8 mouse cellular contexts compared by ENCODE assay signal in the genomic region with DNA sequence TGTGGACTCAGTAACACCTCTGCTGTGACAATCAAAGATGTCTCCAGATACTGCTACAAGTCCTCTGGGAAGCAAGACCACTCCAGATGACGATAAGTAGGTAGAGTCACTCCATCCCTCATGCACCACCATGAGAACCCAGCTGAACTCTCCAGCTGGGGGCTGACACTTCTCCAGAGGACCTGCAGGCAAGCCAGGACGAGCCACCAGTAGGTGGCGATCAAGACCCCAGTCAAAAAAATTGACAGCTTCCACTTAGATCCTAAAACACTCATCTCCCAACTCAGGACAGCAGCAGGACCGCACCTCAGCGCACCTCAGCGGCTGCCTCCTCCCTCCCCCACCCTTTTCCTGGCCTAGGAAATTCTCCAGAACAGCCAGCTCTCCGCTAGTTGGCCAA. TPM values are rescaled to one million over a fixed set of nuclear protein-coding genes. Genes with fewer than 3 reads are reported as not detected.
DNase-seq lines count a peak whose midpoint lies in the region; ATAC-seq and TF ChIP-seq lines count a peak whose summit lies in the region.

No protein-coding gene starts in this region.

- H3K4me2 ChIP-seq in limb, embryonic 11.5 days (ENCODE audit: low read depth, severe bottlenecking): no peak overlapping the region

- H3K4me1 ChIP-seq in testis, adult 2 months (ENCODE audit: control insufficient read depth, insufficient read depth, low read length): no peaks in the 10 kb centered on the region
- H3K4me1 ChIP-seq in kidney, adult 2 months (ENCODE audit: control insufficient read depth, insufficient read depth, low read length): no peaks in the 10 kb centered on the region
- no peaks in the 10 kb centered on the region for H3K4me1 ChIP-seq in limb, embryonic 11.5 days (ENCODE audit: control insufficient read depth, insufficient read depth, low read length)
- H3K4me1 ChIP-seq in thymus, adult 2 months (replicated peaks; ENCODE audit: control insufficient read depth, insufficient read depth, low read length): no peaks in the 10 kb centered on the region

- TF ChIP-seq POLR2A in testis, adult 2 months (IDR thresholded peaks at IDR 0.05; ENCODE audit: control insufficient read depth, low read depth, low read length): no peak
- no peak for TF ChIP-seq POLR2A in kidney, adult 2 months (IDR thresholded peaks at IDR 0.05; ENCODE audit: low read depth, low read length)
- TF ChIP-seq POLR2A in thymus, adult 2 months (IDR thresholded peaks at IDR 0.05; ENCODE audit: control insufficient read depth, extremely low read depth, insufficient read depth, low read length, poor library complexity): no peak

- peak; percentile 41; the same call in 1 of the 2 replicates for TF ChIP-seq CTCF in testis, adult 2 months (IDR thresholded peaks at IDR 0.05; ENCODE audit: control insufficient read depth, insufficient read depth, insufficient replicate concordance, low read depth, low read length)
- peak; percentile 66 for TF ChIP-seq CTCF in kidney, adult 2 months (conservative IDR thresholded peaks at IDR 0.05; ENCODE audit: insufficient read depth, insufficient read length, low read depth, low read length)
- TF ChIP-seq CTCF in thymus, adult 2 months (IDR thresholded peaks at IDR 0.05; ENCODE audit: borderline replicate concordance, control insufficient read depth, extremely low read depth, insufficient read depth, low read length, poor library complexity): peak; percentile 71; the same call in 1 of the 2 replicates

- whole genome bisulfite sequencing in kidney, adult 2 months: 15% methylated on average over 7 of the region's 7 CpGs
- WGBS in limb, embryonic 11.5 days: 9% methylated on average over 7 of the region's 7 CpGs
- WGBS in thymus, adult 2 months: 11% methylated on average over 7 of the region's 7 CpGs

- no peaks in the 10 kb centered on the region for H3K36me3 ChIP-seq in testis, adult 2 months (ENCODE audit: control insufficient read depth, insufficient read depth, low read length)
- H3K36me3 ChIP-seq in kidney, adult 2 months (ENCODE audit: control insufficient read depth, insufficient read depth, low read length): no peaks in the 10 kb centered on the region
- no peaks in the 10 kb centered on the region for H3K36me3 ChIP-seq in limb, embryonic 11.5 days (ENCODE audit: control insufficient read depth, insufficient read depth, low read length)
- no peaks in the 10 kb centered on the region for H3K36me3 ChIP-seq in thymus, adult 2 months (ENCODE audit: control insufficient read depth, insufficient read depth, low read length)

- no peaks in the 10 kb centered on the region for H3K9me3 ChIP-seq in limb, embryonic 11.5 days (ENCODE audit: control insufficient read depth, low read length)

- ATAC-seq in limb, embryonic 11.5 days (ENCODE audit: insufficient number of reproducible peaks, low FRiP score, low TSS enrichment, low read depth): peak; percentile 47; the same call in 1 of the 2 replicates

- H3K9ac ChIP-seq in limb, embryonic 11.5 days (ENCODE audit: low read length): no peak overlapping the region

- H3K27me3 ChIP-seq in testis, adult 2 months (ENCODE audit: control insufficient read depth, insufficient read depth, low read length): no peaks in the 10 kb centered on the region
- H3K27me3 ChIP-seq in kidney, adult 2 months (replicated peaks; ENCODE audit: control insufficient read depth, insufficient read depth, low read length): no peaks in the 10 kb centered on the region
- H3K27me3 ChIP-seq in limb, embryonic 11.5 days (ENCODE audit: control insufficient read depth, insufficient read depth, low read length): no peaks in the 10 kb centered on the region
- H3K27me3 ChIP-seq in thymus, adult 2 months (ENCODE audit: control insufficient read depth, insufficient read depth, low read length): no peaks in the 10 kb centered on the region

- H3K4me3 ChIP-seq in testis, adult 2 months (ENCODE audit: control insufficient read depth, low read depth, low read length): no peak overlapping the region
- no peak overlapping the region for H3K4me3 ChIP-seq in kidney, adult 2 months (ENCODE audit: insufficient read depth, low read depth, low read length)
- H3K4me3 ChIP-seq in limb, embryonic 11.5 days (ENCODE audit: low read depth, low read length): no peak overlapping the region
- H3K4me3 ChIP-seq in thymus, adult 2 months (ENCODE audit: control insufficient read depth, insufficient read depth, low read length): no peak overlapping the region

- H3K27ac ChIP-seq in testis, adult 2 months (ENCODE audit: control insufficient read depth, insufficient read depth, low read depth, low read length): no peak overlapping the region
- H3K27ac ChIP-seq in kidney, adult 2 months (ENCODE audit: insufficient read depth, low read depth, low read length): no peak overlapping the region
- no peak overlapping the region for H3K27ac ChIP-seq in limb, embryonic 11.5 days (replicated peaks; ENCODE audit: low read depth, low read length)
- H3K27ac ChIP-seq in thymus, adult 2 months (ENCODE audit: control insufficient read depth, insufficient read depth, low read length): no peak overlapping the region

- DNase-seq in testis, postnatal 14 days (ENCODE audit: low spot score): no peak
- DNase-seq in cerebellum, postnatal 14 days: peak; percentile 88 to 92
- peak; percentile 77 for DNase-seq in gastrocnemius, postnatal 10 days
- peak; percentile 68 for DNase-seq in kidney, adult 2 months
- peak; percentile 81 for DNase-seq in limb, embryonic 11.5 days (ENCODE audit: low spot score)
- DNase-seq in naive thymus-derived CD4-positive, alpha-beta T cell, adult 2 months (ENCODE audit: low read depth): peak; percentile 36
- peak; percentile 51 for DNase-seq in thymus, adult 2 months

RNA-seq across cellular contexts. Expression of a gene that starts 43.8 kb away (rescaled TPM):
- 0.68 and 0.97 TPM in 2 replicates for polyA plus RNA-seq in testis, adult 2 months (2012; rRNA removed)
- total RNA-seq in gastrocnemius, postnatal 10 days (2021): 1 to 10 TPM in 1 of 2 experiments, under 1 TPM in 1; 0.73 to 1.6 TPM
- 1.0 and 1.1 TPM in 2 replicates for polyA plus RNA-seq in kidney, adult 2 months (2012; rRNA removed)
- polyA plus RNA-seq in limb, embryonic 11.5 days (2014; fragmentation: Nextera tagmentation; extraction: Ambion mirVana): 0.52 and 1.4 TPM in 2 replicates
- 0.04 and 0.06 TPM in 2 replicates for polyA plus RNA-seq in thymus, adult 2 months (2012; rRNA removed)
